Mouse (Mus musculus): ENCODE results near the gene Pard6b. TPM values are rescaled to one million over a fixed set of nuclear protein-coding genes. Genes with fewer than 3 reads are reported as not detected.

Gene Pard6b
- polyA plus RNA-seq, 1 experiment, result not detected

- WGBS, result 78% methylated on average over 9 of the region's 9 CpGs
- TF ChIP-seq CTCF (IDR thresholded peaks at IDR 0.05; ENCODE audit: insufficient read depth, low read depth, low read length), result no peak
- TF ChIP-seq POLR2A (IDR thresholded peaks at IDR 0.05; ENCODE audit: insufficient read depth, low read depth, low read length), result no peak
- Histone ChIP-seq H3K4me3 (ENCODE audit: insufficient read depth, low read depth, low read length) (no peak overlapping the region), H3K4me1 (ENCODE audit: control insufficient read depth, insufficient read depth, low read length) (peaks cover 4% of the 10 kb centered on the region), H3K27ac (ENCODE audit: insufficient read depth, low read depth, low read length) (no peak overlapping the region)
These were observed 6.0 kb downstream of the Pard6b start for GRCm38 (mm10) chr2:168086839-168087238.

- no peak for TF ChIP-seq CTCF (IDR thresholded peaks at IDR 0.05; ENCODE audit: insufficient read depth, low read depth, low read length)
- Histone ChIP-seq H3K4me1 (ENCODE audit: control insufficient read depth, insufficient read depth, low read length) (peaks cover under 1% of the 10 kb centered on the region; the same call in 1 of the 2 replicates), H3K27ac (ENCODE audit: insufficient read depth, low read depth, low read length) (no peak overlapping the region), H3K4me3 (ENCODE audit: insufficient read depth, low read depth, low read length) (no peak overlapping the region)
- WGBS, result 88% methylated on average over 11 of the region's 11 CpGs
These were observed 10.8 kb downstream of the Pard6b start for GRCm38 (mm10) chr2:168091560-168091959.

GRCm38 (mm10) chr2:168093077-168093476, 12.3 kb downstream of the Pard6b start:
- peaks cover 4% of the 10 kb centered on the region; the same call in 1 of the 2 replicates for H3K4me1 ChIP-seq (ENCODE audit: control insufficient read depth, insufficient read depth, low read length)
- TF ChIP-seq CTCF (IDR thresholded peaks at IDR 0.05; ENCODE audit: insufficient read depth, low read depth, low read length) (no peak), POLR2A (IDR thresholded peaks at IDR 0.05; ENCODE audit: insufficient read depth, low read depth, low read length) (no peak)
- WGBS, result 97% methylated on average over 4 of the region's 4 CpGs
- no peak overlapping the region for H3K27ac ChIP-seq (ENCODE audit: insufficient read depth, low read depth, low read length)
- H3K4me3 ChIP-seq (ENCODE audit: insufficient read depth, low read depth, low read length), result no peak overlapping the region

DNA sequence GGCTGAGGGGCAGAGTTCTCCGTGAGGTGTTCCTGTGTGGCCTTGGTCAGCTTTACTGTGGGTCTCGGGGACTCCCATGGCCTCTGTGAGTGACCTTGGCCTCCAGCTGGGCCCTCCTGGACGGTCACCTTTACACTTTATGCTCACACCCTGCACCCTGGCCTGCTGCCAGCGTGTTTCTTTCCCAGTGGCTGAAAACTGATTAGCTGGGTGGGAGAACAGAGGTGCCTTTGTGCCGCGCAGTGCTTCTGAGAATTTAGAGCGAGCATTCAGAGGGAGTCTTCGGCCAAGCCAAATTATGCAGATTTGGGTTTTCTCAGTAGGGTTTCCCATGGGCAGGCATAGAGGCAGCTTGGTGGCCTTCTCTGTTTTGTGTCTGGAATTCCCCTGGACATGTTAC, 14.3 kb downstream of the Pard6b start:
- Histone ChIP-seq H3K27ac (ENCODE audit: insufficient read depth, low read depth, low read length) (no peak overlapping the region), H3K4me1 (ENCODE audit: control insufficient read depth, insufficient read depth, low read length) (peaks cover 4% of the 10 kb centered on the region; the same call in 1 of the 2 replicates), H3K4me3 (ENCODE audit: insufficient read depth, low read depth, low read length) (no peak overlapping the region)
- TF ChIP-seq POLR2A (IDR thresholded peaks at IDR 0.05; ENCODE audit: insufficient read depth, low read depth, low read length), result no peak
- no peak for TF ChIP-seq CTCF (IDR thresholded peaks at IDR 0.05; ENCODE audit: insufficient read depth, low read depth, low read length)
- WGBS, result 66% methylated on average over 8 of the region's 8 CpGs

DNA sequence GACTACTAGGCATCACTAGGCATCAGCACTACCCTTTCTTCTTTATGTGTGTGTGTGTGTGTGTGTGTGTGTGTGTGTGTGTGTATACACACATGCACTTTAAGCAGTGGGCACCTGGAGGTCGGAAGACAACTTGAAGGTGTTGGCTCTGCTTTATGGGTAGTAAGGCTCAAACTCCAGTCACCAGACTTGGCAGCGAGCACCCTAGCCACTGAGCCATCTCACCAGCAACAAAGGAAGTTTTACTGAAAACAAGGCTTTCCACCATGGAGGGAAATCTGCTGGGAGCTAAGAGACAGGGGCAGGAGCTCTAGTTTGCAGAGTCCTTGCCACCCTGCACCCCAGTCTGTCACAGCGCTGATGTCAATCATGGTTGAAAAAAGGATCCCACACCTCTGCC, 15.7 kb downstream of the Pard6b start:
- peaks cover 4% of the 10 kb centered on the region; the same call in 1 of the 2 replicates for H3K4me1 ChIP-seq (ENCODE audit: control insufficient read depth, insufficient read depth, low read length)
- H3K27ac ChIP-seq (ENCODE audit: insufficient read depth, low read depth, low read length), result no peak overlapping the region
- TF ChIP-seq CTCF (IDR thresholded peaks at IDR 0.05; ENCODE audit: insufficient read depth, low read depth, low read length) (no peak), POLR2A (IDR thresholded peaks at IDR 0.05; ENCODE audit: insufficient read depth, low read depth, low read length) (no peak)
- H3K4me3 ChIP-seq (ENCODE audit: insufficient read depth, low read depth, low read length), result no peak overlapping the region
- whole genome bisulfite sequencing, result 71% methylated on average over 3 of the region's 3 CpGs

- no peak overlapping the region for H3K27ac ChIP-seq (ENCODE audit: insufficient read depth, low read depth, low read length)
- TF ChIP-seq CTCF (IDR thresholded peaks at IDR 0.05; ENCODE audit: insufficient read depth, low read depth, low read length) (no peak), POLR2A (IDR thresholded peaks at IDR 0.05; ENCODE audit: insufficient read depth, low read depth, low read length) (no peak)
- WGBS, result 42% methylated on average over 6 of the region's 6 CpGs
- H3K4me1 ChIP-seq (ENCODE audit: control insufficient read depth, insufficient read depth, low read length), result peaks cover 4% of the 10 kb centered on the region; the same call in 1 of the 2 replicates
- H3K4me3 ChIP-seq (ENCODE audit: insufficient read depth, low read depth, low read length), result no peak overlapping the region
These were observed 17.2 kb downstream of the Pard6b start for GRCm38 (mm10) chr2:168098040-168098439.

GRCm38 (mm10) chr2:168100008-168100407, 19.2 kb downstream of the Pard6b start:
- 84% methylated on average over 13 of the region's 13 CpGs for WGBS
- no peak for TF ChIP-seq POLR2A (IDR thresholded peaks at IDR 0.05; ENCODE audit: insufficient read depth, low read depth, low read length)
- no peak for TF ChIP-seq CTCF (IDR thresholded peaks at IDR 0.05; ENCODE audit: insufficient read depth, low read depth, low read length)
- no peak overlapping the region for H3K27ac ChIP-seq (ENCODE audit: insufficient read depth, low read depth, low read length)
- peaks cover 4% of the 10 kb centered on the region; the same call in 1 of the 2 replicates for H3K4me1 ChIP-seq (ENCODE audit: control insufficient read depth, insufficient read depth, low read length)
- H3K4me3 ChIP-seq (ENCODE audit: insufficient read depth, low read depth, low read length), result no peak overlapping the region

- TF ChIP-seq POLR2A (IDR thresholded peaks at IDR 0.05; ENCODE audit: insufficient read depth, low read depth, low read length) (no peak), CTCF (IDR thresholded peaks at IDR 0.05; ENCODE audit: insufficient read depth, low read depth, low read length) (no peak)
- no peak overlapping the region for H3K4me3 ChIP-seq (ENCODE audit: insufficient read depth, low read depth, low read length)
- 91% methylated on average over 5 of the region's 5 CpGs for WGBS
These were observed 21.0 kb downstream of the Pard6b start for GRCm38 (mm10) chr2:168101805-168102204.

GRCm38 (mm10) chr2:168103341-168103740, 22.5 kb downstream of the Pard6b start:
- WGBS, result 95% methylated on average over 10 of the region's 10 CpGs
- TF ChIP-seq CTCF (IDR thresholded peaks at IDR 0.05; ENCODE audit: insufficient read depth, low read depth, low read length) (no peak), POLR2A (IDR thresholded peaks at IDR 0.05; ENCODE audit: insufficient read depth, low read depth, low read length) (no peak)
- H3K27ac ChIP-seq (ENCODE audit: insufficient read depth, low read depth, low read length), result no peak overlapping the region
- peaks cover 9% of the 10 kb centered on the region for H3K4me1 ChIP-seq (ENCODE audit: control insufficient read depth, insufficient read depth, low read length)
- no peak overlapping the region for H3K4me3 ChIP-seq (ENCODE audit: insufficient read depth, low read depth, low read length)

More at GRCm38 (mm10) chr2:168101805-168102204, 21.0 kb downstream of the Pard6b start:
- no peak overlapping the region for H3K27ac ChIP-seq (ENCODE audit: insufficient read depth, low read depth, low read length)
- peaks cover 5% of the 10 kb centered on the region for H3K4me1 ChIP-seq (ENCODE audit: control insufficient read depth, insufficient read depth, low read length)

Data from olfactory bulb, adult 2 months (tissue).